Mouse (Mus musculus) cerebellum, postnatal 10 days (tissue): Measurements from ENCODE around the gene Evi5.

Experiments used
- DNase-seq, 2 experiments: peaks; one replicate each; pipeline ENCODE4 v3.0.0; 2021; ENCODE audit warnings: mixed read lengths in 2 of 2

The Evi5 gene

GRCm38 (mm10) chr5:107869701-107870100, 5.2 kb downstream of the Evi5 start:
- DNase-seq: no peak

- DNase-seq: peak; percentile 93 to 96
Measured at GRCm38 (mm10) chr5:107868905-107869424, 5.9 kb downstream of the Evi5 start.

- DNase-seq: peak; percentile 71 to 74
Measured at GRCm38 (mm10) chr5:107867970-107868904, 6.7 kb downstream of the Evi5 start.

- no peak for DNase-seq
Measured at GRCm38 (mm10) chr5:107866127-107867126, 8.5 kb downstream of the Evi5 start.

GRCm38 (mm10) chr5:107863971-107864370, 10.9 kb downstream of the Evi5 start:
- DNase-seq: no peak

GRCm38 (mm10) chr5:107858963-107859362, 15.9 kb downstream of the Evi5 start:
- no peak for DNase-seq

GRCm38 (mm10) chr5:107855546-107855945, 19.4 kb downstream of the Evi5 start:
- no peak for DNase-seq

GRCm38 (mm10) chr5:107854556-107854955, 20.4 kb downstream of the Evi5 start:
- no peak for DNase-seq

GRCm38 (mm10) chr5:107853807-107854206, 21.1 kb downstream of the Evi5 start:
- DNase-seq: peak; percentile 23 to 29

GRCm38 (mm10) chr5:107848964-107849363, 25.9 kb downstream of the Evi5 start:
- DNase-seq: no peak

GRCm38 (mm10) chr5:107847817-107848216, 27.1 kb downstream of the Evi5 start:
- peak; percentile 10 to 21 for DNase-seq

- DNase-seq: peak; percentile 87 to 91
Measured at GRCm38 (mm10) chr5:107847349-107847748, 27.6 kb downstream of the Evi5 start.

GRCm38 (mm10) chr5:107840549-107841238, 34.2 kb downstream of the Evi5 start:
- no peak for DNase-seq

- peak in 1 of 2 experiments; percentile 8 for DNase-seq
Measured at GRCm38 (mm10) chr5:107838891-107839644, 35.8 kb downstream of the Evi5 start.

GRCm38 (mm10) chr5:107834287-107834686, 40.6 kb downstream of the Evi5 start:
- no peak for DNase-seq

GRCm38 (mm10) chr5:107831351-107831750, 43.6 kb downstream of the Evi5 start:
- DNase-seq: no peak

- DNase-seq: no peak
Measured at GRCm38 (mm10) chr5:107829998-107830560, 44.8 kb downstream of the Evi5 start, which contains the start of gene Ube2d2b. Ube2d2b (plus strand) TSS chr5:107830099.

- no peak for DNase-seq
Measured at GRCm38 (mm10) chr5:107822521-107822920, 52.4 kb downstream of the Evi5 start.

GRCm38 (mm10) chr5:107814651-107815050, 60.3 kb downstream of the Evi5 start:
- no peak for DNase-seq

- peak; percentile 34 to 46 for DNase-seq
Measured at GRCm38 (mm10) chr5:107807496-107807895, 67.4 kb downstream of the Evi5 start.

- no peak for DNase-seq
Measured at GRCm38 (mm10) chr5:107802621-107803020, 72.3 kb downstream of the Evi5 start.
